Mouse (Mus musculus) activated CD4-positive, CD25-positive, alpha-beta regulatory T cell (primary cell): ENCODE results near the gene Gm20388. TPM values are rescaled to one million over a fixed set of nuclear protein-coding genes. Genes with fewer than 3 reads are reported as not detected.

Experiments
- polyA plus RNA-seq, 2 experiments: library from polyadenylated mRNA; unstranded; fragments of 100-300 nt; shearing (Covaris generic); gene quantifications; one replicate each; pipeline ENCODE4 v1.2.1; 2017

Gene Gm20388
- polyA plus RNA-seq, 2 experiments from 2014 or later = 7.8 TPM; not detected in 1

GRCm38 (mm10) chr8:122443262-122444006 is 2532.8 kb downstream of the Gm20388 start, which contains the start of gene Mvd:
Gene Mvd, minus strand, starts transcription at chr8:122443422.

GRCm38 (mm10) chr8:122460524-122461472 is 2550.2 kb downstream of the Gm20388 start, which contains the start of gene Snai3:
Gene Snai3, minus strand, starts transcription at chr8:122460733.

GRCm38 (mm10) chr8:122475580-122476320 is 2565.1 kb downstream of the Gm20388 start, which contains the start of the genes Rnf166 and Ctu2:
Gene Rnf166, minus strand, starts transcription at chr8:122476064.
Gene Ctu2, plus strand, starts transcription at chr8:122476143.

DNA sequence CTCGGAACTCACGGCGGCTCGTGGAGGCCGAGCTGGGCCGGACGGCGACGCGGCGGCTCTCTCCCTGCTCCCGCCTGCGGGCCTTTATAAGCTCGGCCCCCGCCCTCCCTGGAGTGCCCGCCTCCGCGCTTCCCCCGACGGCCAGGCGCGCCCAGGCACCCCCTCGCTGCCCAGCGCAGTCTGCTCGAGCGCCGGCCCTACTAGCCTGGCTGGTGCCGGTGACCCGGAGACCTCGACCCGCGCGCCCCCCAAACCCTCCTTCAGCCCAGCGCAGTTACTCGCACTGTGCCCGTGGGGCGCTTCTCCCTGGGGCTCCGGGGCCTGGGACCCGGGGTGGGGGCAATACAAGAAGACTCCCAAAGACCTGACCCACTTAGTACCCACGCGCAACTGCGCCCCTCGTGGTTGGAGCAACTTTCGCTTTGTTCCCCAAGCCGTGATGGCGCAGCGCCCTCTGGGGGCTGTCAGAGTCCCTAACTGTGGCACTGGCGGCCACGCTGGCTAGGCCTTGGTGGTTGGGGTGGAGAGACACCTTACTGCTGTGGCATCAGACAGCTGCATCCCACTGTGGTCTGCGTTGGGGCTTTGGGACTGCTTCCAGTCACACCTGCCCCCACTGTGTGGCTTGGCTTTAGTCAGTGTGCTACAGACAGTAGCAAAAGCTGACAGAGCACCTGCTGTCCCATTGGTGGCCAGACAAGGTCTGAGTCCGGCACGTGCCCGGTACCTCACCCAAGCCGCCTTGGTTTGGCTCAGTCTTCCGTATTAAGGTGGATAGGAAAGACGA is 2640.8 kb downstream of the Gm20388 start, which contains the start of gene Piezo1:
Gene Piezo1, minus strand, starts transcription at position 65 of the 787 bp plus-strand sequence.

GRCm38 (mm10) chr8:122567361-122568108 is 2656.9 kb downstream of the Gm20388 start, which contains the start of gene Cdt1:
Gene Cdt1, plus strand, starts transcription at chr8:122568015.

DNA sequence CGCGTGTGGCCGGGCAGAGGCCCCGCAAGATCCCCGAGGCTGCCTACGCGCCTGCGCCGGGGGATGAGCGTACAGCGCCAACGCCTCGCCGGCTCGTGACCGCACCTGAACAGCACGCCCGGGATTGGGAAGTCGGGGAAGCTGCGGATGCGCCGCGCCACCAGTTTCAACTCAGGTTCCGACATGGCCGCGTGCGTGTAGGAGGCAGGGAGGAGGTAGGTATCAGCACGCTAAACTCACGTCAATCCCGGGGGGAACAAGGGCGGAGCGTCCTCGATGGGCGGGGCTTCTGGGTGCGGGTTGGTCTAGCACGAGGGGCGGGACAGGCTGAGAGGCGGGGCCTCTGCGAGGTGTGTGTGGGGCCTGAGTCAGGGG is 2666.0 kb downstream of the Gm20388 start, which contains the start of gene Aprt:
Gene Aprt, minus strand, starts transcription at position 262 of the 375 bp plus-strand sequence.

DNA sequence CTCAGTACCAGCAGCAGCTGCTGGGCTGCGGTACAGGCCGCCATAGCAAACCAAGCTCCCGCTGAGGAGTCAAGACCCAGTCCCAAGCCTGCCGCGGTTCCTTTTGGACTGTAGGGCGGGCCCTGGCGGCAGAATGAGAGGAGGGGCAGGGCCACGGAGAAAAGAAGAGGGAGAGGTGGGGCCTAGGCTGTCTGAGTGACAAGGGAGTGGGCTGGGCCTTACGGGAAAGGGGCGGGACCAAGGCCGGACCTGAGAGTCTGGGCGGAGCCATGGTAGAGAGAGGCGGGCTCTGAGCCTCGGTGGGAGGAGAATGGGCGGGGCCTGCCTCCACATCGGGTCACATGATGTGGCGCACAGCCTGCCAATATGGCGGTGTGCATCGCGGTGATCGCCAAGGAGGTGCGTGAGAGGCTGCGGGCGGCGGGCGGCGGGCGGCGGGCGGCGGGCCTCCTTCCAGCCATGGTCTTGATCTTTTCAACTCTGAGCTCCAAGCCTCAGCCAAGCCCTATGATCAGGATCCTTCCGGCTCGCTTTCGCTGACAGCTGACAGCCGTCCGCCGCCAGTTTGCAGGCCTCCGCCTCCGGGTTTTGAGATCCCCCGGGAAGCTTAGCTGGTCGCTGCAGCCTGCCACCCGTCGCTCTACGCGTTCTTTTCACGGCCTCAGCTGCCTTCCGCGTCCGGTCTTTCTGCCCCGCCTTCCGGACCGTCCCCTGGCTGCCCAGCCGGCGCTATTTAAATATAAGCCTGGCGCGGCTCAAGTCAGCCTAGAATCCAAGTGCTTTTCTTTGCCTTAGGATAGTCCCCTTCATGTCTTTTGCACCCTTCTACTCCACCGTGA is 2700.9 kb downstream of the Gm20388 start, which contains the start of the genes Galns and Trappc2l:
Gene Galns, minus strand, starts transcription at position 169 of the 839 bp plus-strand sequence.
Gene Trappc2l, plus strand, starts transcription at position 346 of the 839 bp plus-strand sequence.

DNA sequence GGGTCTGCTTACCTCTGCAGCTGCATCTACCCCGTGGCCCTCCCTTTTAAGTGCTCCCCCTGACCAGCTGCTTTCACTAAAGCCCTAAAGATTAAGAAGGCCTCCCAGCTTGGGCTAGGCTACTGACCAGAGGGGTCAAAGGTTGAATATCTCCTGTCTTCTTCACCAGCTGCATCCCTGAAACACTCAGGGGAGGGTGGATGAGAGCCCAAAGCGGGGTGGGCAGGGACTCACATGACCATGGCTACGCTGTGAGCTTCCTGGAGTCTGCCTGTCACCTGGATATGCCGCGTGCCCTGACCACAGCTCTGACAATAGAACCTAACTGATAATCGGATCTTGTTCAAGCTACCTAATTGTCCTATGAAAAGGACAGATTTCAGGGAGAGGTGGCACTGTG is 2712.1 kb downstream of the Gm20388 start, which contains the start of gene Pabpn1l:
Gene Pabpn1l, minus strand, starts transcription at position 13 of the 400 bp plus-strand sequence.

GRCm38 (mm10) chr8:122699005-122699492 is 2788.4 kb downstream of the Gm20388 start, which contains the start of gene Cbfa2t3:
Gene Cbfa2t3, minus strand, starts transcription at chr8:122699109.

GRCm38 (mm10) chr8:122775285-122776155 is 2864.9 kb downstream of the Gm20388 start, which contains the start of gene Acsf3:
Gene Acsf3, plus strand, starts transcription at chr8:122775486.

DNA sequence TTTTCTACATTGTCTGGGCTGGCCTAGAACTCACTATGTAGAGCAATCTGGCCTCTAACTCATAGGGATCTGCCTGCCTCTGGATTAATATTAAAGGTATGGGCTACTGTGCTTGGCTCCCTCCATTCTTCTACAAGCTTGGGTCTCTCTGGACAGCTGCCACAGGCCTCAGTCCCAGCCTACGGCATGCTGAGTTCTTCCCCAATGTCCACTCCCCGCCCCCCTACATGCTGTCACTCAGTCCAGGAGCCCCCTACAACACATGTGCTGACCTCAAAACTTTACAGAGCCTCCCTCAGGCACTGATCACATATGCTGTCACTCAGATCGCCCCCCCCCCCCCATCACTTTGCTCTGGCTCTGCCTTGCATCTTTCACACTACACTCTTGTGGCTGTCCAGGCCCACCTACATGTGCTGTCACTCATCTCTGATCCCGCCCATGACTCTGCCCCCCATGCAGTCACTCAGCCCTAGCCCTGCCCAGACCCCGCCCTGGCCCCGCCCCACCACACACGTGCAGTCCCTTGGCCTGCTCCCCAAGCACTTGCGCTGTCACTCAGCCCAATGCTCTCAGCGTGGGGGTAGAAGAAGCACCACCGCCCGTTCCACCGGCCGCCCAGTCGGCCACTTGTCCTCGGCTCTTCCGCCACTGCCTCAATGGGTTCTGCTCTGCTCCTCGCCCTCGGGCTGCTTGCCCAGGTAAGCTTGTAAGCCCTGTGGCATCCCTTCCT is 2937.4 kb downstream of the Gm20388 start, which contains the start of gene Cdh15:
Gene Cdh15, plus strand, starts transcription at position 138 of the 733 bp plus-strand sequence.

GRCm38 (mm10) chr8:123042158-123042973 is 3131.7 kb downstream of the Gm20388 start, which contains the start of gene Ankrd11:
Gene Ankrd11, minus strand, starts transcription at chr8:123042277.

DNA sequence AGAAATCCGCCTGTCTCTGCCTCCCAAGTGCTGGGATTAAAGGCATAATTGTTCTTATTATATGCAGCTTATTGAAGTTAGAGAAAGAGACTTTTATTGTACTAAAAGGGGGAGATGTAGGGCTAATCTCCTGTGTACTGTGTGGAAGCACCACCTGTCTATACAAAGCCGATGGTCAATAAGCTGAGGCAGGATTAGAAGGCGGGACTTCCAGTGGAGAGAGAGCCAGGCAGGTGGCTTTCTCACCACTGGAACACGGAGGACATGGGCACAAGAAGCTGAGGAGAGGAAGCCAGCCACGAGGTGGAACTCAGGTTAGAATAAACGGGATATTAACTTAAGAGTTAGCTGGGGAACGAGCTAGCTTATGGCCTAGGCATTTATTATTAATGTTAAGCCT is 3152.1 kb downstream of the Gm20388 start, which contains the start of gene Spg7:
Gene Spg7, plus strand, starts transcription at position 222 of the 400 bp plus-strand sequence.

DNA sequence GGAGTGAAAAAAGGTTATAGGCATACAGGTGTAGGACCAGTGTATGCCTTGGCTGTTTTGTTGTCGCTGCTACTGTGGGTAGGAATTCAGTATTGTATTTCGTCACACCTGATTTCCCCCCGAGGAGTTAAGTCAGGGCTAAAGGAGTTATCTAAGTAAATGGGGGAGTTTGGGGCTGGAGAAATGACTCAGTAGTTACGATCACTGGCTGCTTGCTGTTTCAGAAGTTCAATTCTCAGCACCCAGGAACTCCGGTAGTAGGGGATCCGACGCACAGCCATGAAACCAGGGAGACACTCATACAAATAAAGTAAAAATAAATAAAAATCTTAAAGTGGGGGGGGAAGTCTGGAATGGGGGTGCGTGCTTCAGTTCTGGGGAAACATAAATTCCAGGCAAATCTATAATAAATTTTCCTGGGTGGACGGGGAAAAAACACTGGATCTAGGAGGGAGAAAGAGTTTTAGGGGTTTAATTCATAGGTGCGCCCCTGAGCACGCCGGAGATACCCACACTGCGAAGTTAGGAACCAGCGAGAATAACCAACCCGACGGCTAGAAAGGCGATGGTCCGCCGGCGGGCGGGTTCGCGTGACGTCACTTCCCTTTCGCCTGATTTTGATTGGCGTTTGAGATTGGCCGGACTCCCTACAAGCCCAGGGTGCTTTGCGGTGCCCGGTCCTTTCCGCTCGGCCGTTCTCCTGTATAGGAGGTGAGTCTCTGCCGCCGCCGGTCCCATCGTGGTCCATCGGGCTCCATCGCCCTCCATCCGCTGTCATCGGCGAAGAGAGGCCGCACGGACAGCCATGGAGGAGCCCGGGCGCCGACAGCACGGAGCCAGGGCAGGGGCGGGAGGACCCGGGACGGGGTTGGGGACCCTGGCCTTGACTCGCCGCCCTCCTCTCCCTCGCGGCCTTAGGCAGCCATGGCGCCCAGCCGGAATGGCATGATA is 3191.4 kb downstream of the Gm20388 start, which contains the start of gene Rpl13:
Gene Rpl13, plus strand, starts transcription at position 616 of the 951 bp plus-strand sequence.

